Mouse (Mus musculus) G1E (cell line): ENCODE data around the gene Cyyr1. TPM values are rescaled to one million over a fixed set of nuclear protein-coding genes. Genes with fewer than 3 reads are reported as not detected.

Experiments
- ATAC-seq: 2 replicates; pipeline ENCODE4 v1.8.0; 2016; ENCODE audit warnings: mild to moderate bottlenecking; ENCODE audit not compliant: insufficient number of reproducible peaks, poor library complexity, low FRiP score, severe bottlenecking; ENCODE audit errors: extremely low read depth
- DNase-seq: peaks from one replicate; pipeline ENCODE4 v3.0.0; 2012; ENCODE audit warnings: low spot score
- H3K27me3 ChIP-seq: 2 replicates; pipeline ENCODE4 v1.6.1; 2012; ENCODE audit warnings: mild to moderate bottlenecking, low read length, inconsistent platforms; ENCODE audit not compliant: insufficient read depth
- H3K36me3 ChIP-seq: replicated peaks from 2 replicates; pipeline ENCODE3; 2012; ENCODE audit warnings: mild to moderate bottlenecking, inconsistent platforms
- H3K4me1 ChIP-seq: 2 replicates; pipeline ENCODE4 v1.6.1; 2012; ENCODE audit warnings: low read depth, low read length, inconsistent platforms, mixed read lengths; ENCODE audit not compliant: insufficient read depth
- H3K4me3 ChIP-seq: 2 replicates; pipeline ENCODE4 v1.5.1; 2012; ENCODE audit warnings: low read depth, mild to moderate bottlenecking, inconsistent platforms, low read length, moderate library complexity, mixed read lengths
- H3K9me3 ChIP-seq: replicated peaks from 2 replicates; pipeline ENCODE4 v1.6.1; 2012; ENCODE audit warnings: inconsistent platforms
- CTCF ChIP-seq: IDR thresholded peaks from 2 replicates; pipeline ENCODE4 v1.5.1; 2012; ENCODE audit warnings: low read depth, low read length, inconsistent platforms, mixed read lengths
- GATA1 ChIP-seq: IDR thresholded peaks from 2 replicates; pipeline ENCODE4 v1.6.1; 2012; ENCODE audit warnings: borderline replicate concordance, low read length, inconsistent platforms, mixed read lengths
- GATA2 ChIP-seq: IDR thresholded peaks from 2 replicates; pipeline ENCODE4 v1.6.1; 2012; ENCODE audit warnings: low read depth, low read length, inconsistent platforms, borderline replicate concordance
- POLR2AphosphoS5 ChIP-seq: IDR thresholded peaks from 2 replicates; pipeline ENCODE4 v1.6.1; 2012; ENCODE audit warnings: low read depth, low read length, inconsistent platforms; ENCODE audit not compliant: insufficient replicate concordance
- TAL1 ChIP-seq: conservative IDR thresholded peaks from 2 replicates; pipeline ENCODE4 v1.6.1; 2012; ENCODE audit warnings: low read depth, low read length, inconsistent platforms, mixed read lengths
- polyA plus RNA-seq: library from polyadenylated mRNA; stranded (reverse); fragments of >175 nt; gene quantifications from 2 replicates; pipeline ENCODE4 v1.2.3, GENCODE M21; 2012
- total RNA-seq, 2 experiments: library from RNA; stranded (forward) in 1 of 2; stranded (reverse) in 1 of 2; fragments of 200-1000 nt in 1 of 2; fragments of >200 nt in 1 of 2; fragmentation: Nextera tagmentation in 1 of 2; gene quantifications; 2 replicates each; pipeline ENCODE4 v1.2.3; 2014 to 2017

Gene Cyyr1
- total and polyA plus RNA-seq, 3 experiments, result 0.44 TPM; not detected in 2

- no peak overlapping the region for H3K4me3 ChIP-seq
- TF ChIP-seq CTCF (no peak), GATA1 (no peak), GATA2 (no peak), TAL1 (no peak), POLR2AphosphoS5 (no peak)
- H3K9me3 ChIP-seq, result peaks cover 24% of the 10 kb centered on the region
- ATAC-seq (no peak), DNase-seq (no peak)
- no peaks in the 10 kb centered on the region for H3K4me1 ChIP-seq
- H3K27me3 ChIP-seq, result no peaks in the 10 kb centered on the region
- H3K36me3 ChIP-seq, result no peaks in the 10 kb centered on the region
Measured at GRCm38 (mm10) chr16:85484557-85484956, 68.6 kb downstream of the Cyyr1 start.

GRCm38 (mm10) chr16:85474552-85475071 lies 78.6 kb downstream of the Cyyr1 start:
- ATAC-seq (no peak), DNase-seq (no peak)
- Histone ChIP-seq H3K36me3 (no peaks in the 10 kb centered on the region), H3K9me3 (peaks cover 23% of the 10 kb centered on the region), H3K27me3 (no peaks in the 10 kb centered on the region), H3K4me1 (no peaks in the 10 kb centered on the region), H3K4me3 (no peak overlapping the region)
- TF ChIP-seq GATA2, result no peak
- no peak for TF ChIP-seq TAL1

GRCm38 (mm10) chr16:85470057-85470456 lies 83.1 kb downstream of the Cyyr1 start:
- DNase-seq (no peak), ATAC-seq (no peak)
- Histone ChIP-seq H3K36me3 (no peaks in the 10 kb centered on the region), H3K9me3 (peaks cover 30% of the 10 kb centered on the region), H3K27me3 (no peaks in the 10 kb centered on the region), H3K4me3 (no peak overlapping the region), H3K4me1 (no peaks in the 10 kb centered on the region)
- TF ChIP-seq GATA1, result no peak
- TF ChIP-seq CTCF, result no peak
- no peak for TF ChIP-seq TAL1
- TF ChIP-seq GATA2, result no peak
- no peak for TF ChIP-seq POLR2AphosphoS5

GRCm38 (mm10) chr16:85455043-85455442 lies 98.2 kb downstream of the Cyyr1 start:
- ATAC-seq, result no peak
- Histone ChIP-seq H3K36me3 (no peaks in the 10 kb centered on the region), H3K4me1 (no peaks in the 10 kb centered on the region), H3K4me3 (no peak overlapping the region), H3K9me3 (peaks cover 22% of the 10 kb centered on the region), H3K27me3 (no peaks in the 10 kb centered on the region)
- TF ChIP-seq TAL1 (no peak), GATA1 (no peak), GATA2 (no peak), POLR2AphosphoS5 (no peak), CTCF (no peak)
- DNase-seq, result no peak

GRCm38 (mm10) chr16:85446306-85446705 lies 106.9 kb downstream of the Cyyr1 start:
- no peaks in the 10 kb centered on the region for H3K36me3 ChIP-seq
- H3K4me1 ChIP-seq, result no peaks in the 10 kb centered on the region
- no peaks in the 10 kb centered on the region for H3K27me3 ChIP-seq
- ATAC-seq (no peak), DNase-seq (no peak)
- H3K9me3 ChIP-seq, result peaks cover 20% of the 10 kb centered on the region
- H3K4me3 ChIP-seq, result no peak overlapping the region
- no peak for TF ChIP-seq POLR2AphosphoS5
- no peak for TF ChIP-seq GATA2
- no peak for TF ChIP-seq TAL1
- TF ChIP-seq GATA1, result no peak
- TF ChIP-seq CTCF, result no peak

GRCm38 (mm10) chr16:85445801-85446200 lies 107.4 kb downstream of the Cyyr1 start:
- no peak for DNase-seq
- peaks cover 20% of the 10 kb centered on the region for H3K9me3 ChIP-seq
- no peaks in the 10 kb centered on the region for H3K4me1 ChIP-seq
- no peak for ATAC-seq
- no peak overlapping the region for H3K4me3 ChIP-seq
- H3K27me3 ChIP-seq, result no peaks in the 10 kb centered on the region
- no peaks in the 10 kb centered on the region for H3K36me3 ChIP-seq
- TF ChIP-seq GATA1 (no peak), TAL1 (no peak), CTCF (no peak), POLR2AphosphoS5 (no peak), GATA2 (no peak)

- H3K9me3 ChIP-seq, result peaks cover 30% of the 10 kb centered on the region
- no peaks in the 10 kb centered on the region for H3K4me1 ChIP-seq
- no peak for DNase-seq
- ATAC-seq, result no peak
- no peaks in the 10 kb centered on the region for H3K36me3 ChIP-seq
- TF ChIP-seq GATA1 (no peak), TAL1 (no peak), CTCF (no peak)
- no peak overlapping the region for H3K4me3 ChIP-seq
- no peaks in the 10 kb centered on the region for H3K27me3 ChIP-seq
Measured at GRCm38 (mm10) chr16:85435427-85435826, 117.8 kb downstream of the Cyyr1 start.
